Mouse (Mus musculus): ENCODE results near the gene A4galt.
A peak's percentile ranks its signal among the peaks of the same experiment; 100 is the strongest.

Gene A4galt

DNA sequence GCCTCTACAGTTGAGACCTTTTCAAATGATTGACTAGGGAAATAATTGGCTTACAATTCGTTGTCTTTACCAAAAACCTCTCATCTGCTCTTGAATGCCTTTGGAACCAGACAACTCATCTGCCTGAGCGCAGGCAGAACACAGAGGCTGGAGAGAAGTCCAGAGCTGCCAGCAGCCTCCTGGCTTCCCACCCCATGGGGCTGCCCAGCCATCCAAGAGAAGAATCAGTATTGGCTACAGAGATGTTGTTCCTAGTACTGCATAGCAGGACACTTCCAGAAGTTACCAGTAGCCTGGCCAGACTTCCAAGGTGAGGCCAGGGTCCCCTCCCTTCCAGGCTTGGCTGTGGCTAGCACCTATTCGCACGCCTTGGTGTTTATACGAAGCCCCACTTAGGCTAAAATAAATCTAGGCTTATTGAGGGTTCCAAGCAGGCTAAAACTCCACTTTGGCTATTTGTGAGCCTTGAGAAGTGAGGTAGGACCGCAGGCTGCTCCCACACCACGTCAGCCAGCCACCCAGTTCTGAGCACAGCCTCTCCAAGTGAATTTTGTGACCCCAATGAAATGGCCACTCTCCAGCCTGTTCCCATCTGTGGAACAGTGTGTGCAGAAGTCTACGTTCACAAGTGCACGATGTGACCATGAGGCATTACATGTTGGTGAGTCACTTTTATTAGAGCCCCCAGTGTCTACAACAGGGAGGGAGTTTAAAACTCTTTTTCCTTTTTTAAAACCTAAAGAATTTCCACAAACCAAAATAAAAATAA lies 25.3 kb downstream of the A4galt start:
- DNase-seq (ENCODE audit: low read depth), result no peak

GRCm38 (mm10) chr15:83224136-83224766 lies 27.3 kb downstream of the A4galt start:
- DNase-seq (ENCODE audit: low read depth), result no peak

DNA sequence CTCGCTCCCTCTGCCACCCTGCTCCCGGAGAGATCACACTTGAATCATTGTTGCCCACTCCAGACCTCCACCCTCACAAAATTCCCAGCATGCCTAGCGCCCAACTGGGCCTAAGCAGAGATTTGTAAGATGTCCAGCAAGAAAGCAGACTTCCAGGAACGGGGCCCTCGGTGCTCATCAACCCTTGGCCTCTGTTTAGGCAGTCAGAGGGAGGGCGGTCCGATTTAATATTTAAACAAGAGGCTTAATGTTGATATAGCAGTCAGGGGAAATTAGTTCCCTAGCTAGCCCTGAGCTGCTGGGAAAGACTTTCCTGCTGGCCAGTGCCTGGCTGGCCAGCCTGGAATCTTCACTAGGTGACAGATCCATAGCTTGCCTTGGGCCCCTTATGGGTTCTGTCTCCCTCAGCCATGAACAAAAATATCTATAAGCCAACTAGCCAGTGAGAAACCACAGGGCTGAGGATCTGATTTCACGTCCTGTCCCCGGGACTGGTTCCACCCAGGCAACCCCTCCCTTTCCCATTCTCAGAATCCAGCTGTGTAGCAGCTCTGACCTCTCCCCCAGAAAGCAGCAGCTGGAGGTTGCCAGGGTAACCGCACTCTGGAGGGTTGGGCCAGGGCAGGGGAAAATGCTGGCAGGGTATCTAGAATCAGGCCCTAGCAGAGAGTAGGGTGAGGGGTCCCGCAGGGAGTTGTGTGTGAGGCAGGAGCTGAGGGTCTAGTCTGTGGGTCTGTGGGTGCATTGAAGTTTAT lies 28.2 kb downstream of the A4galt start:
- no peak for DNase-seq (ENCODE audit: low read depth)

GRCm38 (mm10) chr15:83221721-83222120 lies 29.9 kb downstream of the A4galt start:
- DNase-seq (ENCODE audit: low read depth), result no peak

DNA sequence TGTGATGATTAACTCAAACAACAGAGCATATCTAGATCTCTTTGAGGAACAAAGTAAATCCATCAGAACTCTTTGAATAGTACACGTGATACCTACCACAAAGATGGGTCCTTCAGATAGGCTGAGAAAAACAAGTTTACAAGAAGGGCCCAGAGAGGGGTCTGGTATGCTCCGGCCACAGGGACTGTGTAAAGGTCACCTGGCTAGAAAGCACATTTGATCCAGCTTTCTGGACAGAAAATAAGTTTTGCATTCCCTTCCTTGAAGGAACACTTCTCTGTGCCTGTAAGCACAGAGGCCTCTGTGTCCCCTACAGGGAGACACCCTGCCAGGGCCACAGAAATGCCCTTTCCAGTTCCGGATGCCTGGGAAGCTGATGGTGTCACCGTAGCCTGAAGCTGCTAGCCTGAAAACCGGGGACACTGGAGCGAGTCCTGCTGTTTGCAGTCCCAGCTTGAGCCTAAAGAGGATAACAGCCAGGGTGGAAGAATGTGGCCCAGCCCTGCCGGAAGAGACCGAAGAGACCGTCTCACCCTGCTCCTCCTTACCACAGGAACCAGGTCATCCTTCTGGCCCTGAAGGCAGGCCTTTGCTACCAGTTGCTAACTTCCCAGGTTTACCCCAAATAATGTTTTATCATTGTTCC lies 31.1 kb downstream of the A4galt start:
- no peak for DNase-seq (ENCODE audit: low read depth)

DNA sequence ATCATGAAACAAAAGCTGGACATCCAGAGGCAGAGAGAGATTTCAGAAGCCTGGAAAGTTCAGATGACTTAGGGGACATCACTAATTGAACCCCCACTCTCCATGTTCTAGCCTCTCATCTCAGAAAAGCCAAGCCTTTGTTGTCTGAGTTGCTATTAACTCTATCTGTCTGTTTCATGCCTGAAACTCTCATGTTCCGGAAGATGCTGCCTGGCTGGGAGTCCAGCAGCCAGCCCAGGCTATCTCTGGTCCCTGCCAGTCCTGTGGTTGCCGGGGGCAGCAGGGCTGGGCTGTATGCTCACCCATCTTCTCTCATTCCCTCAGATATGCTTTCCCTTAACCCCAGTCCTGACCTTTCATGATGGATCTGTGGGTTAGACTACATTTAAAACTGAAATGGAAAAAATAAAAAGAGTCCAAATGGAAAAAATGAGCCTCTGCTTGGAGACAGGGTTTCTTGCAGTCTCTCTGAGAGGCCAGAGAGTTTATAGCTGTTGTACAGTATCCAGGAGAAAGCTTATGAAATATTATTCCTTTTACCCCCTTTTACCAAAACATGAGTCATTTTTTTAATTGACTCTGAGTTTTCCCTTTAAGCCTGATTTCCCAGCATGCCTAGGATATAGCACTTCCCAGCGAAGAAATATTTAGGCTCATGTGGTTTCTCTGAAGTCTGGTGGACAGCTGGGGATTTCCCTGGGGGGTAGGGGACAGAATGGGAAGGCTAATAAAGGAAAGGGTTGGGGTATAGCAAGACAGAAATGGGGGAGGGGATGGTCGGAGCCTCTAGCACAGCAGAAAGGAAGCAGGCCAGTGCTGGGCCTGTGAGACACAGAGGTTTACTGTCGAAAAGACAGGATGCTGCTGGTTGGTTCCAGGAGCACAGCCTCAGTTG lies 36.0 kb downstream of the A4galt start:
- no peak for DNase-seq (ENCODE audit: low read depth)

GRCm38 (mm10) chr15:83210229-83210628 lies 41.3 kb downstream of the A4galt start:
- peak; percentile 28 for DNase-seq (ENCODE audit: low read depth)

GRCm38 (mm10) chr15:83209719-83210118 lies 41.9 kb downstream of the A4galt start:
- DNase-seq (ENCODE audit: low read depth), result no peak

GRCm38 (mm10) chr15:83209092-83209695 lies 42.4 kb downstream of the A4galt start:
- DNase-seq (ENCODE audit: low read depth), result no peak

- DNase-seq (ENCODE audit: low read depth), result peak; percentile 69
Observed at GRCm38 (mm10) chr15:83204731-83205451, 46.7 kb downstream of the A4galt start.

DNA sequence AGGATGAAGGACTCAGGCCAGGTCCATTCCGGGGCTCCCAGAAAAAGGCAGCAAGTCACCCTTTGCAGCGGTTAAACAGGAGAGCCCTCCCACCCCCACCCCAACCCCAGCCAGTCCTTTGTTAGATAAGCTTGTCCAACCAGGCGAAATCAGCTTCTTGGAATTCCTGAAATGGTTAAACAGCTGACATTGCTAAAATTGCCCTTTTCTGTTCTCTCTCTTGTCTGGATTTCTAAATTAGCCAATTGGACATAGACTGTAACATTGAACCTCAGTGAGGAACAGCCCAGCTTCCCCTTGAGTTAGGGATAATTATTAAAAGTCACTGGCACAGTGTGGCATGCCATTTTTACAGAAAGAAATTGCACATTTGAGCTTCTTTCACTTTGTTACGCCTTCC lies 49.2 kb downstream of the A4galt start:
- DNase-seq (ENCODE audit: low read depth), result no peak

DNA sequence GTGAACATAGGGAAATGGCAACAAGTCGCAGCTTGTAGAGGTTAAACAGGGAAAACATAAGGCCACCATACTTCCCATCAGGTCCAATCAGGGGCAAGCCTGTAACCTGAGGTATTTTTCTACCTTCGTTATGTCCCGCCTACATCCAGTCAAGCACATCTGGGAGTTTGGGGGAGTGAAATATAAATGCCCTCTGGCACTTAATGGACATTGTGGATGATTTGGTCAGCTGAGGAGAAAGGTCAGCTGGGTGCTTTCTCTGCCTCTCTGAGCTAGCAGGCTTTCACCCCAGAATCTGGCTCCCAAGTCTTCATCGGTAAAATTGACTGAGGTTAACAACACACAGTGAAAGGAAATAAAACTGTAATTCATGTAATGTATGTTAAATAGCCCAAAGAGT lies 58.2 kb downstream of the A4galt start:
- DNase-seq (ENCODE audit: low read depth), result no peak

- no peak for DNase-seq (ENCODE audit: low read depth)
Observed at GRCm38 (mm10) chr15:83182351-83182750, 69.2 kb downstream of the A4galt start.

- no peak for DNase-seq (ENCODE audit: low read depth)
Observed at GRCm38 (mm10) chr15:83181800-83182330, 69.7 kb downstream of the A4galt start.

DNA sequence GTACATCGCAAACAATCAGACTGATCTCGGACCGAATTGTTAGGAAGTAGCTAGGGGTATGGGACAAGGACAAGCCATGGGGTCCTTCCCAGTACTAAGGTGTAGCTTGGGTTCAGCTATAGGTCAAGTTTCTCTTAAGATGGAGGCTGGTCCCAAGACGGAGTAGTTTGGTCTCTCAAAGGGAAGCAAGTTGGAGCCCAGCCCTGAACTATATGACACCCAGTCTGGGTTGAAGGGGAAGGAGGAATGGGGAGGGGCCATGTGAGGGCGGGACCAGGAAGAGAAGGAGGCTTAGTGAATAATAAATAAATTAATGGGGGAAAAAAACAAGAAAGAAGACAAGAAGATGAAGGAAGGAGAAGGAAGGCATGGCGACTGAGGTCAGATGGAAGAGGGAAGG lies 71.6 kb downstream of the A4galt start:
- no peak for DNase-seq (ENCODE audit: low read depth)
